Mouse (Mus musculus) forebrain, embryonic 14.5 days (tissue): ENCODE data around the gene Hoxb3. TPM values are rescaled to one million over a fixed set of nuclear protein-coding genes. Genes with fewer than 3 reads are reported as not detected.

Source experiments
- ATAC-seq: fragments of 200-750 bp; cut with Nextera tagmentation; 2 replicates; pipeline ENCODE4 v1.8.0; 2017; ENCODE audit warnings: mild to moderate bottlenecking, moderate library complexity
- DNase-seq: peaks from one replicate; pipeline ENCODE4 v3.0.0-alpha.2; 2015; ENCODE audit warnings: low spot score
- H3K27ac ChIP-seq: fragments of 300-500 bp; sonication (generic); 2 replicates; pipeline ENCODE4 v1.5.1; 2014; ENCODE audit warnings: low read depth, mild to moderate bottlenecking, control low read depth, low read length, moderate library complexity
- H3K27me3 ChIP-seq: fragments of 300-500 bp; sonication (generic); replicated peaks from 2 replicates; pipeline ENCODE4 v1.6.1; 2014; ENCODE audit warnings: low read length, control low read depth, mixed read lengths; ENCODE audit not compliant: control insufficient read depth, insufficient read depth
- H3K36me3 ChIP-seq: fragments of 300-500 bp; sonication (generic); 2 replicates; pipeline ENCODE4 v1.6.1; 2014; ENCODE audit warnings: low read length, control low read depth; ENCODE audit not compliant: control insufficient read depth, insufficient read depth
- H3K4me1 ChIP-seq: fragments of 300-500 bp; sonication (generic); 2 replicates; pipeline ENCODE4 v1.6.1; 2014; ENCODE audit warnings: antibody characterized with exemption, low read length, control low read depth; ENCODE audit not compliant: control insufficient read depth, insufficient read depth
- H3K4me2 ChIP-seq: fragments of 300-500 bp; sonication (generic); 2 replicates; pipeline ENCODE4 v1.6.1; 2014; ENCODE audit warnings: mild to moderate bottlenecking, control low read depth, low read length
- H3K4me3 ChIP-seq: fragments of 300-500 bp; sonication (generic); 2 replicates; pipeline ENCODE4 v1.5.1; 2014; ENCODE audit warnings: low read depth, low read length, control low read depth
- H3K9ac ChIP-seq: fragments of 300-500 bp; sonication (generic); 2 replicates; pipeline ENCODE4 v1.6.1; 2014; ENCODE audit warnings: mild to moderate bottlenecking, low read length, control low read depth, moderate library complexity
- H3K9me3 ChIP-seq: fragments of 300-500 bp; sonication (generic); replicated peaks from 2 replicates; pipeline ENCODE4 v1.6.1; 2016; ENCODE audit warnings: low read length, control low read depth, mixed read lengths; ENCODE audit not compliant: control insufficient read depth
- WGBS: fragments of 180-500 bp; shearing (Covaris S2); extraction: QIAGEN DNeasy Blood & Tissue Kit; methylation state at CpG from one replicate; pipeline ENCODE4 v1.1.7; 2014; 5-methylcytosine and 5-hydroxymethylcytosine counted together
- polyA plus RNA-seq: library from polyadenylated mRNA; unstranded; fragments of >200 nt; fragmentation: Nextera tagmentation; extraction: Ambion mirVana; gene quantifications from 2 replicates; pipeline ENCODE4 v1.2.1, GENCODE M21; 2014

Gene Hoxb3
- polyA plus RNA-seq, 1 experiment from 2014 or later = not detected

DNA sequence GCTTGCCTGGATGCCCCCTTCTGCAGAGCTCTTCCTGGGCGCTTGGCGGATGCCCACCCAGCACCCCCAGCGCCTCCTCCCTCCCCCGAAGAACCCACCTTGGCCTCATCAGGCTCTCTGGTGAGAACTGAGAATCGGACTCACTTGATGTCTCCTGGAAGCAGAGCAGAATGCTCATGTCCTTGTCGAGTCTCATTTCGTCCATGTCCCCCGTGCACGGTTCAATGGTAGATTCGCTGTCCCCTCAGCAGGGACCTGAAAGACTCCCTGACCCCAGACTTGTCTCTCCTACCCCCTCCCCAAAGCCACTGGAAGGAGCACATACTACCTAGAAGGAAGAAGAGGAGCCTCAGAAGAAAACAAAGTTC, 22.1 kb upstream of the Hoxb3 start:
- H3K27ac ChIP-seq = no peak overlapping the region
- no peaks in the 10 kb centered on the region for H3K9me3 ChIP-seq
- no peak overlapping the region for H3K4me2 ChIP-seq
- DNase-seq (no peak), ATAC-seq (no peak)
- H3K9ac ChIP-seq = no peak overlapping the region
- H3K27me3 ChIP-seq = peaks cover 99% of the 10 kb centered on the region
- no peak overlapping the region for H3K4me3 ChIP-seq
- WGBS = 2% methylated on average over 10 of the region's 10 CpGs
- H3K36me3 ChIP-seq = no peaks in the 10 kb centered on the region
- H3K4me1 ChIP-seq = no peaks in the 10 kb centered on the region

DNA sequence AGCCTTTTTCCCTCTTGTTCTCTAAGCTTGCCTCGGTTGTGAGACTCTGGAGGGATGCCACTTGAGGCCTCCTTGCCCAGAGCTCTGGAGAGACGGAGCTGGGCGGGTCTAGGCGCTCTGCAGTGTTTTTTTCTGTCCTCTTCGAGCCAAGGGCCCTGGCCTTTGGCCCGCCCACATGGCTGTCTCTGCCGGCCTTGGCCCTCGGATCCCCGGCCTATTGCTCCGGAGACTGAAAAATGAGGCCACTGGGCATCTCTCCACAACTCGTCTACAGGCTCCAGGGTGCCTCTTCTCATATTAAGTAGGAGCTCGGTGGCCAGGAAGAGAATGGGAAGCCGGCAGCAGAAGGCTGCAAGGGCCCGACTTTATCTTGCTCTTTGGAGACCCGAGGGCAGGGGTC, 21.3 kb upstream of the Hoxb3 start:
- Histone ChIP-seq H3K4me1 (no peaks in the 10 kb centered on the region), H3K9me3 (no peaks in the 10 kb centered on the region), H3K27ac (no peak overlapping the region), H3K36me3 (no peaks in the 10 kb centered on the region), H3K4me3 (no peak overlapping the region), H3K4me2 (no peak overlapping the region), H3K27me3 (peaks cover 99% of the 10 kb centered on the region), H3K9ac (no peak overlapping the region)
- no peak for ATAC-seq
- 2% methylated on average over 15 of the region's 15 CpGs for WGBS
- no peak for DNase-seq

DNA sequence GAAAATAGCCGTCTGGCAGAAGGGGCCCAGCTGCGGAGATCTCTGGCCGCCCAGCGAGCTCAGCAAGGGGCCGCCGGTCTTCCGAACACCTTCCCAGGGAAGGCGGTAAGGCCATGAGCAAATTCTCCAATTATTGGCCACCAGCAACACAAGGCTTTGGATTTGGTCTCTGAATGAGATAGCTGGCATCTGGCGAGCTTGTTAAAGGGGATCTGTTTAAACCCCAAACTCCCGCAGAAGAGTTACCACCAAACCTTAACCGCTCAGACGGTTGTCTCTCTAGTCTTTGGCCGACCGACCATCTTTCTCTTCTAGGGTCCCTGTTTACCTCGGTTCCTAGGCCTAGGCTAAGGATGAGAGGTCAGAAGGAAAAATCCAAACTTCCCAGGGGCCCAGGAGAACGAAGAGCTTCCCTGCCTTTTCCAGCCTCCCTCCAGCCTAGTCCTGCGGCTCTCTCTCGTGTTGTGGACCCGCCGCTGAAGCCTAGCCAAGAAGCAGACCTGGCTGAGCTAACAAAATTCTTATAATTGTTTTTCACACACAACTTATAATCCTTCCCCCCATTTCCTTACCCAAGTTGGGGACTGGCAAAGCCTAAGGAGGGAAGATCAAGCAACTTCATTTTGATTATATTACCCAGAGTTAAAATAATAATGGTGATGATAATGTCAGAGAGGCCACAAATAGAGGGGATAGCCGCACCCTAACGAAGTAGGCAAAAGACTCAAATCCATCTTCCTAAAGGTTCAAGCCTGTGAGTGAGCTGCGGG, 20.6 kb upstream of the Hoxb3 start:
- Histone ChIP-seq H3K4me2 (no peak overlapping the region), H3K4me1 (no peaks in the 10 kb centered on the region), H3K27ac (no peak overlapping the region), H3K4me3 (no peak overlapping the region), H3K9ac (no peak overlapping the region), H3K9me3 (no peaks in the 10 kb centered on the region), H3K27me3 (peaks cover 99% of the 10 kb centered on the region), H3K36me3 (no peaks in the 10 kb centered on the region)
- 3% methylated on average over 23 of the region's 23 CpGs for WGBS
- ATAC-seq (no peak), DNase-seq (no peak)

DNA sequence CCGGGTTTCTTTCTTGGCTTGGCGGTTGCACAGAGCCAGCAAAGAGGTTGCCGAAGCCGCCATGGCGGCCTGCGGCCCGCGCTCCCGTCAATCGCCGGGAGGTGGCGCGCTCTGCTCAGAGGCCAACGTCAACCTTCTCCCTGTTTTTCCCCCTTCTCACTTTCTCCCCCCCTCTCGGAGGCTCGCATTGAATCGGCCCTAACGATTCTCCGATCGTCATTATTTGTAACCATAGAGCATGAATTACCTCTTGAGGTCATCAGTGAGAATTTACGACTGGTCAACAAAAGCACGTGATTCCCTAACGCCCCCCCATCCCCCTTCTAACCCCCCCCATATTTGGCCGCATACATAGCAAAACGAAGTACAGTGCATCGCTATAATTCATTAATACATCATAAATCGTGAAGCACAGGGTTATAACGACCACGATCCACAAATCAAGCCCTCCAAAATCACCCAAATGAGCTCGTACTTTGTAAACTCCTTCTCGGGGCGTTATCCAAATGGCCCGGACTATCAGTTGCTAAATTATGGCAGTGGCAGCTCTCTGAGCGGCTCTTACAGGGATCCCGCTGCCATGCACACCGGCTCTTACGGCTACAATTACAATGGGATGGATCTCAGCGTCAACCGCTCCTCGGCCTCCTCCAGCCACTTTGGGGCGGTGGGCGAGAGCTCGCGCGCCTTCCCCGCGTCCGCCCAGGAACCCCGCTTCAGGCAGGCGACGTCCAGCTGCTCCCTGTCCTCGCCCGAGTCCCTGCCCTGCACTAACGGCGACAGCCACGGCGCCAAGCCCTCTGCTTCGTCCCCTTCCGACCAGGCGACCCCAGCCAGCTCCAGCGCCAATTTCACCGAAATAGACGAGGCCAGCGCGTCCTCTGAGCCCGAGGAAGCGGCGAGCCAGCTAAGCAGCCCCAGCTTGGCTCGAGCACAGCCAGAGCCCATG, 19.7 kb upstream of the Hoxb3 start, which contains the start of gene Hoxb5:
Hoxb5 (plus strand) TSS at position 186 of the 949 bp plus-strand sequence.
- Histone ChIP-seq H3K4me1 (no peaks in the 10 kb centered on the region), H3K9me3 (no peaks in the 10 kb centered on the region), H3K4me2 (no peak within 1 kb of the TSS), H3K36me3 (no peaks in the 10 kb centered on the region), H3K27me3 (peaks cover 99% of the 10 kb centered on the region), H3K27ac (no peak within 1 kb of the TSS), H3K4me3 (no peak within 1 kb of the TSS), H3K9ac (no peak within 1 kb of the TSS)
- WGBS = 1% methylated on average over 69 of the region's 69 CpGs
- ATAC-seq = no peak
- peak; percentile 73 for DNase-seq

DNA sequence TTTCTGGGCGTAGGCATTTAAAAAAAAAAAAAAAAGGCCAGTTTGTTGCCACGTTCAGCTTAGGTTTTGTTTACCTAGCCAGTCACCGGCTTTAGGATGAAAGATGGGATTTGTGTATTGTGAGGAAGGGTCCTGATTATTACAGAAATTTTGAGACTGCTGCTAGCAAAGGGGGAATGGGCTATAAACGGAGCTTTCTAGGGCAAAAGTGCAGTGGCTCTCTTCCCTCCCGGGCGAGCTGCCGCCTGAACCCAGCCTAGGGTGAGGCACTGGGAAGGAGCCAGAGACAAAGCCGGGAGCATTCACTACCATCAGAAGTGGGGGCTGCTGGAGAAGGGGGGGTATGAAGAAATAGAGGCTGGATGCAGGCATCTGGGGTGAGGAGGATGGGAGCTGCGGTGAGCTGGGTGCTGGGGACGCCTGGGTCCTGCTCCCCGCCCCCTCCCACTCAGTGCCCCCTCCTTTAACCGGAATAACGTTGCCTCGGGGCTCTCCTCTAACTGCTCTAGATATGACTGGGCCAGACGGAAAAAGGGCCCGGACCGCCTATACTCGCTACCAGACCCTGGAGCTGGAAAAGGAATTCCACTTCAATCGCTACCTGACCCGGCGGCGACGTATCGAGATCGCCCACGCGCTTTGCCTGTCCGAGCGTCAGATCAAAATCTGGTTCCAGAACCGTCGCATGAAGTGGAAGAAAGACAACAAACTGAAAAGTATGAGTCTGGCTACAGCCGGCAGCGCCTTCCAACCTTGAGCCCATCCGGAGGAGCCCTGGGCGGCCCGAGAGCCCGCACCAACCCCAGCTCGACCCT, 18.5 kb upstream of the Hoxb3 start:
- no peak for DNase-seq

DNA sequence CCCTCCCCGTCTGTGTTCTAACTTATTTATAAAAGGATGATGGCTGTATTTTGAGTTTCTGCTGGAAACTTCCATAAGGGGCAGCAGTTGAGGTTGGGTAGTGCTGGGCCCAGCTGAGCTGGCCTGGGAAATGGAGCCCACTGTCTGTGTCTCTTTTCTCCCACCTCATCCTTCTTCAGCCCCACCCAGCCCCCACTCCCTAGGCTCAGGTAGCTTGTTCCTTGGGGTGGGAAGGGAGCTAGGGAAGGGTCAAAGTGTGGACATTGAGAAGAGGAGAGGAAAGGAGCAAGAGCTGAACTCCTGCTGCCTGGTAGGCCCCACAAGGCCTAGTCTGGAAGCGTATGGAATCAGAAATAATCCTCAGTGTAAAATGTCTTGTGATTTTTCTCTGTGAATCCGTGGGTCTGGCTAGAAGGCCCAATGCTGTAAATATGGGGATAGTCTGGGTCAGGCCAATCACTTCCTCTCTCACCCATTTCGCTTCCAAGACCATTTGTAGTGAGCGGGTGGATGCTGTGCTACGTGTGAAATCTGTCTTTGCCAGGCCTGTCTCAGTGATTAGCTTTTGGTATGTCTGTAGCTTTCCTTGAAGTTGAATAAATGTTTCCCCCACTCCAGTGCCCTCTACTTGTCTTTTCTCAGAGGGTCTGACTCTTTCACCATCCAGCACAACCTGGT, 17.5 kb upstream of the Hoxb3 start:
- no peak overlapping the region for H3K4me3 ChIP-seq
- no peak overlapping the region for H3K9ac ChIP-seq
- DNase-seq (no peak), ATAC-seq (no peak)
- no peak overlapping the region for H3K4me2 ChIP-seq
- no peaks in the 10 kb centered on the region for H3K4me1 ChIP-seq
- H3K27me3 ChIP-seq = peaks cover 99% of the 10 kb centered on the region
- WGBS = 16% methylated on average over 6 of the region's 6 CpGs
- no peaks in the 10 kb centered on the region for H3K9me3 ChIP-seq
- no peaks in the 10 kb centered on the region for H3K36me3 ChIP-seq
- no peak overlapping the region for H3K27ac ChIP-seq

More for the DNA sequence above, 18.5 kb upstream of the Hoxb3 start:
- Histone ChIP-seq H3K4me2 (no peak overlapping the region), H3K4me1 (no peaks in the 10 kb centered on the region), H3K27me3 (peaks cover 99% of the 10 kb centered on the region), H3K9ac (no peak overlapping the region), H3K27ac (no peak overlapping the region), H3K9me3 (no peaks in the 10 kb centered on the region), H3K36me3 (no peaks in the 10 kb centered on the region), H3K4me3 (no peak overlapping the region)
- no peak for ATAC-seq
- WGBS = 1% methylated on average over 38 of the region's 38 CpGs

DNA sequence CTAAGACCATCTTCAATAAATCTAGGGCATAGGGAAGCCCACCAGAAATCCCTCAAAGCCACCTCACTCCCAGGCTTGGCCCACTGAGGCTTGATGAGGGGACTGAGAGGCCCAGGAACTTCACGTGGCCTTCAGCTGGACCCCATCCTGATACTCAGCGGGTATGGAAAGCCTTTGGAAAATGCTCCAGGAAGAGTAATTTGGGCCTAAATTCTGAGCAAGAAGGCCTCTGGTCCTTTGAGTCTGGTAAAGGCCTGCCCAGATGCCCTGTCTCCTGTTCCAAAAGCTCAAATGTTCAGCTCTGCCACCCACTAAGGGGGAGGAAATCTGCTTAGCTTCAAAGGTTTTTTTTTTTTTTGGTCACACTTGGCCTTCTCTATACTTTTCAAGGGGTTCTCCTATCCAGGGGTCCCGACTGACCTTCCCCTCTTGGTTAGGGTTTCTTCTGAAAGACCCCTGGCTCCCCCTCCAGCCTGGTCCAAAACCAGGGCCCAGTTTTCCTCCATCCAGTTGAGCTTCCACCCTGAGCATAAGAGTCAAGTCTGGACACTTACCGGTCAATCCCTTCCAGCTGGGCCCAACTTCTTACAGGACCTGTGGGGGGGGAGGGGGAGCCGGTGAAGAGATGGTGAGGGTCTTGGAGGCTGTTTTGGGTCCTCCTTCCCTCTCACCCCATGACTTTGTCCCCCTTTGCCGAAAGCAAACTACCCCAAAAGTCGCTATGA, 16.8 kb upstream of the Hoxb3 start:
- Histone ChIP-seq H3K4me2 (no peak overlapping the region), H3K4me1 (no peaks in the 10 kb centered on the region), H3K36me3 (no peaks in the 10 kb centered on the region), H3K4me3 (no peak overlapping the region), H3K27me3 (peaks cover 100% of the 10 kb centered on the region), H3K9me3 (no peaks in the 10 kb centered on the region), H3K27ac (no peak overlapping the region), H3K9ac (no peak overlapping the region)
- DNase-seq (no peak), ATAC-seq (no peak)
- WGBS = 3% methylated on average over 7 of the region's 7 CpGs

DNA sequence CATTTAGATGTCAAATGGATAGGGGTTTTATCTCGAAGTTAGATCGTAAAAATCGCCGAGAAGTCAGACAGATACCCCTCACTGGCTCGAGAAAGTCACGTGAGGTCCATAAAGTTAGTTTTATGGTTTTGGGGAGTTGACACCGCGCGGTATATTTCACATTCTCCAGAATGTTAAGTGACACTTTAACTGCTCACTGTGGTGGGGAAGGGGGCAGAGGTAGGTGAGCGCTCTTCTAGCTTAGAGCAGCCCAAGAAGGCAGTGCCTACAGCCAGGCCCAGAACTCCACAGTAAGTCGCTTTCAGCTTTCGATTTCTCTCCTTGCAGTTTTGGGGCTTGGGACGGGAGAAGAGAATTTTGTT, 16.2 kb upstream of the Hoxb3 start:
- no peak for DNase-seq
- Histone ChIP-seq H3K27ac (no peak overlapping the region), H3K4me3 (no peak overlapping the region), H3K27me3 (peaks cover 100% of the 10 kb centered on the region), H3K36me3 (no peaks in the 10 kb centered on the region), H3K4me1 (no peaks in the 10 kb centered on the region), H3K4me2 (no peak overlapping the region), H3K9me3 (no peaks in the 10 kb centered on the region), H3K9ac (no peak overlapping the region)
- WGBS = 3% methylated on average over 13 of the region's 13 CpGs
- ATAC-seq = no peak
